Comparison of ENCODE assay signal across 8 mouse cellular contexts in the genomic region with DNA sequence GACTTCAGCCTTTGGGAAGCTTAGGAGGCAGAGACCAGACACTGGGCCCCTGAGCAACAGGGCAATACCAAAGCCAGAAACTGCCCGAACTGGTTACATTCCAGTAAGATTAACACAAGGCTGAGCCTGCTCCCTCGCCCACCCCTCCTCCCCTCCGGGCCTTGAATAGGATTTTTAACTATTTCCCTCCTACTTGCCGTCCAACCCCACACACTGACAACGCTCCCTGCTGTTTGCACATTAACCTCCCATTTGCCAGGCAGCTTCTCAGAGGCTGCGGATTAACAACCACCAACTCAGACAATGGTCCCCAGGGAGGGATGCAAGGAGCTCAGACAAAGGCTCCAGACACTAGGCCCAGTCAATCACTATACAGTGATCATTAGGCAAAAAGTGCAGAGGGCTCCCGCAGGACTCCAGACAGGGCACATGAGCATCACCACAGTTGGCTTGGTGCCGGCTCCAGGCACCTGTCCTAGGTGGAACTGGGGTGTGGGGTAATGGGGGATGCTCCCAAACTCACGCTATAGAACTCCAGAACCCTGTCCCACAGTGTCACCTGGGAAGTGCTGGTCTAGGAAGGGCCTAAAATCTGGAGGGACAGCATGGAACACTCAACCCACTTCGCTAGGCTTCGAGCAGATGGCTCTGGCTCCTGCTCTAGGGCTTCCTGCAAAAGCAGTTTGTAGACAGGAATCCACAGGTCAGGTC.
DNase-seq lines count a peak whose midpoint lies in the region; ATAC-seq and TF ChIP-seq lines count a peak whose summit lies in the region.

No protein-coding gene starts in this region.

- H3K4me3 ChIP-seq in intestine, embryonic 15.5 days (replicated peaks): peak overlapping the region; percentile 32
- peak overlapping the region; percentile 28 for H3K4me3 ChIP-seq in midbrain, embryonic 13.5 days (replicated peaks)
- no peak overlapping the region for H3K4me3 ChIP-seq in left cerebral cortex, adult 2 months

- H3K36me3 ChIP-seq in intestine, embryonic 15.5 days: no peaks in the 10 kb centered on the region
- H3K36me3 ChIP-seq in midbrain, embryonic 13.5 days: no peaks in the 10 kb centered on the region

- peak overlapping the region; percentile 61 for H3K4me2 ChIP-seq in intestine, embryonic 15.5 days (replicated peaks)
- H3K4me2 ChIP-seq in midbrain, embryonic 13.5 days (replicated peaks): peak overlapping the region; percentile 53

- peak overlapping the region; percentile 26 for H3K9ac ChIP-seq in intestine, embryonic 15.5 days
- peak overlapping the region; percentile 26; the same call in 1 of the 2 replicates for H3K9ac ChIP-seq in midbrain, embryonic 13.5 days (replicated peaks)

- H3K27me3 ChIP-seq in intestine, embryonic 15.5 days (replicated peaks): no peaks in the 10 kb centered on the region
- peaks cover 20% of the 10 kb centered on the region for H3K27me3 ChIP-seq in midbrain, embryonic 13.5 days

- WGBS in intestine, embryonic 15.5 days: 21% methylated on average over 11 of the region's 11 CpGs
- 3% methylated on average over 11 of the region's 11 CpGs for WGBS in midbrain, embryonic 13.5 days

- H3K9me3 ChIP-seq in intestine, embryonic 15.5 days: no peaks in the 10 kb centered on the region
- H3K9me3 ChIP-seq in midbrain, embryonic 13.5 days: no peaks in the 10 kb centered on the region

- H3K27ac ChIP-seq in intestine, embryonic 15.5 days: peak overlapping the region; percentile 93
- H3K27ac ChIP-seq in midbrain, embryonic 13.5 days: peak overlapping the region; percentile 64
- no peak overlapping the region for H3K27ac ChIP-seq in left cerebral cortex, adult 2 months

- ATAC-seq in intestine, embryonic 15.5 days: peak; percentile 85
- ATAC-seq in midbrain, embryonic 13.5 days: peak; percentile 85

- intact Hi-C loops in left cerebral cortex, adult 2 months (cut with DNase I): no loop called here

- TF ChIP-seq CTCF in left cerebral cortex, adult 2 months (IDR thresholded peaks at IDR 0.05): no peak

- DNase-seq in adrenal gland, postnatal 14 days: peak; percentile 41
- DNase-seq in adrenal gland, adult 8-10 months: no peak
- DNase-seq in embryo, embryonic 11.5 days (ENCODE audit: low read depth, low spot score): peak; percentile 71
- no peak for DNase-seq in left cerebral cortex, adult 2 months (ENCODE audit: extremely low spot score in 1 of 2, low spot score in 2 of 2)
- DNase-seq in thymus, postnatal 4 days: no peak
- no peak for DNase-seq in right cerebral cortex, postnatal 4 days

- H3K4me1 ChIP-seq in intestine, embryonic 15.5 days (replicated peaks): peaks cover 57% of the 10 kb centered on the region
- H3K4me1 ChIP-seq in midbrain, embryonic 13.5 days (replicated peaks): peaks cover 37% of the 10 kb centered on the region

Comparison
In these comparisons a context has a peak if more than half of its experiments do, and no peak if none do; other contexts are left out.
1. DNase-seq: peak in adrenal gland, postnatal 14 days (single experiment) and embryo, embryonic 11.5 days (single experiment); none in adrenal gland, adult 8-10 months (single experiment), left cerebral cortex, adult 2 months (0 of 2), thymus, postnatal 4 days (single experiment) and right cerebral cortex, postnatal 4 days (single experiment).